Mouse (Mus musculus): Measurements from ENCODE around the gene Pip4p1. TPM values are rescaled to one million over a fixed set of nuclear protein-coding genes. Genes with fewer than 3 reads are reported as not detected.

Pip4p1 gene
- total RNA-seq, 2 experiments from 2014 or later, result 72.7 to 85.3 TPM

DNA sequence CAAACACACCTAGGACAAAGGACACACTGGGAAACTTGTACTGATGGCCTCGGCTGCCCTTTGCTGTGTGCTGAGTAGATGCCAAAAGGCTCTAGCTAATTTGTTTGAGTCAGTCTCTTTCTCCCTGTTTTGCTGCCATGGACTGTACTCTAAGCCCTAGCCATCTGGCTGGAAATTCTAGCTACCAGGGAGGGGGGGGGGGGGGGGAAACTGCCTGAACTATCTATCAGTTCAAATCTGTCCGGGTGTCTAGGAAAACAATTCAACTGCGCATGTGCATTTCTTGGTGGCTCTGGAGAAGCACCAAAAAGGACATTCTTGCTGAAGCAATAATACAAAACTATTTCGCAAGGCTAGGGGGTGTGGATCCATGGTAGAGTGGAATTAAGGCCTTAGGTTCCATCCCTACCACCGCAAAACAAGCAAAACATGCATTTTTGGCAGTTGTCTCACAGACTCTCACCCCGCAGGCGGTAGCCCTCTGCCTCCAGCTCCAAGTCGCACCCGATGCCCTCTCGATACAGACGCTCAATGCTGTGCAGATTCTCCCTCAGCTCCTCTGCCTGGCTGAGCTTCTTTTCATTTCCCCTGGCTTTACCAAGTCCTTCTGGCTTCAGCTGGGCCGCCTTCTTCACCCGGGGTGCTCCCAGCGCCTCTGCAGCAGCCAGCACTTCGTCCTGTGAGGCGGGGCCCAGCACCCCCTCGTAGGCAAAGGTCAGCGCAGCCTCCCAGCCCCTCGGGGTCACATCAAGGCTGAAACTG is 34.5 kb downstream of the Pip4p1 start:
- DNase-seq (ENCODE audit: low spot score in 2 of 2), result peak in 1 of 2 experiments; percentile 35

DNA sequence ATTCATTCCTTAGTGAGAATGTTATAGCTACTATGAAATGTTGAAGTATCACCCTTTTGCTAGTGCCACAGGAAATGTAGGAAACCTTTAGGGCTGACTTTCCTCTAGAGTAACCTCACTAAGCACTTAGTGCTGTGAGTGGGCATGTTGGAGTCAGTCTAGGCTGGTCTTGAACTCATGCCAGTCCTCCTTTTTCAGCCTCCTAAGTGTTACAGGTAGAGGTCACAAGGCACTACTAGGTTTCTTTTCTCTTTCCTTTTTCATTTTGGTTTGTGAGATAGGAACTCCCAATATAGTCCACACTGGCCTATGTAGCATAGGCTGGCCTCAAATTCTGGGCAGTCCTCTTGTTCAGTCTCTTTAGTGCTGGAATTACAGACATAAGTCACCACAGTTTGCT is 35.2 kb downstream of the Pip4p1 start:
- DNase-seq (ENCODE audit: low spot score in 2 of 2), result no peak

DNA sequence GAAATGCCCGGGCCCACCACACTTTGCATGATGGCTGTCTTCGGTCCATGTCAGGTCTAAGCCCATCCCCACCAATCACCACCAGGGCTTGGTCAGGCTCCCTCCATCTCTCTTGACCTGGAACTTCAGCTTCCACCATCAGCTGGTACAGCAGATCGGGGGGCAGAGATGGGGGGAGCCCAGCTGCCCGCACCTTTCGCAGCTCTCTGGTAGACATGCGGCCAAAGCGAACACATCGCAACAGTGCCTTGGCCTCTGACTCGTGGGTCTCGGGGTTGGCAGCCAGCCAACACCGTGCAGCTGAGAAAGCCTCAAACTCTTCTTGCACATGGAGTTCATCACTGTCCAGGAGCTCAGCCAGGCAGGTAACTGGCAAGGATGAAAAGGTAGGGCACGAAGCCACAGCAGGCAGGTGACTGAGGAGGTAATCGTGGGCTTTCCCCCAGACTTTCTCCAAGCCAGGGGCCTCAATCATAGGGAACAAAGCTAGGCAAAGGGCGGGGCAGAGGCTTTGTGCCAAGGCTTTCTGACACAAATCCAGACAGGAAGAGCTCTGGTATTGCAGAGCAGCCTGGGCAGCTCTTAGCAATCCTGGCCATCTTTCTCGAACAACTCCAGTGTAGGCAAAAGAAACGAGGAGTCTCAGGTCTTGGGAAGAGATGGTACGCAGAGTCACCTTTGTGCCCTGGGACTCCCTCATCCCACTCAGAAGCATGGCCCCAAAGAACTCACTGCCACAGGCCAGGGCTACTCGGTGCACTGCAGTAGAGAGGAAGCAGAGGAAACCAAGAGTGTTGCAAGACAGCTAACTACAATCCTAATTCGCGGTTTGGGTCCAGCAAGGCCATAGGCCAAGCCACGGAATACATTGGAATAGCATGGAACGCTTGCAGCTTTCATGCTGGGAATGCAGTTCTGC is 37.9 kb downstream of the Pip4p1 start:
- no peak for DNase-seq (ENCODE audit: low spot score in 2 of 2)

DNA sequence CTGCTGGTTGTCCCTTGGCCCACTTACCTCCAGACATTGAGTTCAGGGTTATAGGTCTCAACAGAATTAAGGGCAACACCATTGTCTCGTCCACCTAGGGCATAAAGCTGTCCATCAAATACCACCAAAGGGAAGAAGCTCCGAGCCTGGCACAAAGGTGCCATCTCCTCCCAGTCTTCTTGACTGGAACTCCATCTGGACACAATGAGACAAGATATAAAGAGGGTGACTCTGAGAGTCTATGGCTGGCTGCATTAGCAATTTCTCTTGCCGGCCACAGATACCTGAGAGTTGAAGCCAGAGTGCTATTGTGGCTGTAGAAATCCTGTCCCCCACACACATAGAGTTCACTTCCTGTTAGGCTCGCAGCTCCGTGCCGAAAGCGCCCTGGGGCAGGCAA is 38.6 kb downstream of the Pip4p1 start:
- DNase-seq (ENCODE audit: low spot score in 2 of 2), result no peak

DNA sequence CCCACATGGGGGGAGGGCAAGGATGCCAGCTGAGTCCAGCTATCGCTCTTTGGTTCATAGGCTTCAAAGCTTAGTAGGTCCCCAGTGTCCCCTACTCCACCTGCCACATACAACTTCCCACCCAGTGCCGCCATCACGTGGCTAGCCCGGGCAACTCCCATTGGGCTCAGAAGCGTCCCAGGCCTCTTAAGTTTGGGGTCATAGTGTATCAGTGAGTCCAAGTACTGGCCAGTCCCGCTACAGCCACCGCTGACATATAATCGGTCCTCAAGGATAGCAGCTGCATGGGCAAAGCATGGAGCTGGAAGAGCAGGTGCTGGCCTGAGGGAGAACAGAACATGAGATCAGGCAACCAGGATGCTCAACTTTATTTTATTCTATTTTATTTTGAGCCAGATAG is 39.0 kb downstream of the Pip4p1 start:
- DNase-seq (ENCODE audit: low spot score in 2 of 2), result no peak

DNA sequence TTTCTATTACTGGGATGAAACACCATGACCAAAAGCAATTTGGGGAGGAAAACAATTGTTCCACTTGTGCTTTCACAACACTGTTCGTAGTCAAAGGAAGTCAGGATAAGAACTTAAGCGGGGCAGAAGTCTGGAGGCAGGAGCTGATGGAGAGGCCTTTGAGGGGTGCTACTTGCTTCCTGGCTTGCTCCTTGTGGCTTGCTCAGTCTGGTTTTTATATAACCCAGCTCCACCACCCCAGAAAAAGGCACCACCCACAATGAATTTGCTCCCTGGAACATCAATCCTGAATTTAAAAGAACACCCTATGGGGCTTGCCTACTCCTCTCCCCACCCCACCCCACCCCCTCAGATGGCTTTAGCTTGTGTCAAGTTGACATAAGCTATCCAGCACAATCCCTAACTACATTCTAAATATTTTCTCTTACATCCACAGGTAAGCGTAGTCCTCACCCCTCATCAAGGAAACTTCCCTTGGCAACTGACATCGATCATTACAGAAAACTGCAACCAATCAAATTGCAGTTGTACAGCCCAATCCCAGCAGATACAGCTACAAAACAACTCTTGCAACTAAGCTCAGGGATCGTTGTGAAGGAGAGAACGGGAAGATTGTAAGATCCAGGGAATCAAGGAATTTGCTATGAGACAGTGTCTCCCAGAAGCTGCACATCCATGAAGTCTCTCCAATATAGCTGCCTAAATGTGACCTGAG is 54.3 kb downstream of the Pip4p1 start:
- DNase-seq (ENCODE audit: low spot score in 2 of 2), result no peak

Other genes with a start within 250 kb of the Pip4p1 start
- gene Olfr747, start 237.7 kb downstream of the Pip4p1 start, total RNA-seq (2021), result not detected
- not detected for gene Olfr748, start 223.5 kb downstream of the Pip4p1 start, total RNA-seq (2021)
- gene Olfr749, start 185.8 kb downstream of the Pip4p1 start, total RNA-seq (2021), result not detected
- gene Ttc5, start 145.3 kb downstream of the Pip4p1 start, total RNA-seq (2021), result 10 to 100 TPM; 77.0 to 83.5 TPM
- not detected for gene Ccnb1ip1, start 123.1 kb downstream of the Pip4p1 start, total RNA-seq (2021)
- 10 to 100 TPM; 23.7 to 41.6 TPM for gene Parp2, start 123.0 kb downstream of the Pip4p1 start, total RNA-seq (2021)
- gene Tep1, start 60.3 kb downstream of the Pip4p1 start, total RNA-seq (2021), result 1 to 10 TPM; 4.4 to 4.8 TPM
- gene Klhl33, start 33.3 kb downstream of the Pip4p1 start, total RNA-seq (2021), result 1 to 10 TPM; 1.8 to 2.3 TPM
- gene Osgep, start 6.0 kb downstream of the Pip4p1 start, total RNA-seq (2021), result 10 to 100 TPM; 33.9 to 40.2 TPM
- 10 to 100 TPM; 71.7 to 78.2 TPM for gene Apex1, start 5.9 kb downstream of the Pip4p1 start, total RNA-seq (2021)
- gene Pnp, start 226 bp upstream of the Pip4p1 start, total RNA-seq (2021), result 10 to 100 TPM; 17.1 to 21.5 TPM
- 10 to 100 TPM in 1 of 2 experiments, 1 to 10 TPM in 1; 9.2 to 11.1 TPM for gene Gm49342, start 13.7 kb upstream of the Pip4p1 start, total RNA-seq (2021)
- gene Pnp2, start 25.1 kb upstream of the Pip4p1 start, total RNA-seq (2021), result 1 to 10 TPM; 1.0 to 1.7 TPM
- gene Rnase10, start 76.9 kb upstream of the Pip4p1 start, total RNA-seq (2021), result under 1 TPM in 1 of 2 experiments, not detected in 1; 0.22 TPM
- not detected for gene Rnase9, start 111.0 kb upstream of the Pip4p1 start, total RNA-seq (2021)
- gene Rnase11, start 119.3 kb upstream of the Pip4p1 start, total RNA-seq (2021), result not detected
- not detected for gene Rnase12, start 126.8 kb upstream of the Pip4p1 start, total RNA-seq (2021)
- gene Olfr750, start 143.6 kb upstream of the Pip4p1 start, total RNA-seq (2021), result not detected
- 10 to 100 TPM; 16.2 to 17.8 TPM for gene Rnase4, start 160.2 kb upstream of the Pip4p1 start, total RNA-seq (2021)
- 1 to 10 TPM; 3.0 to 4.1 TPM for gene Ang, start 160.3 kb upstream of the Pip4p1 start, total RNA-seq (2021)
- gene Eddm3b, start 183.6 kb upstream of the Pip4p1 start, total RNA-seq (2021), result not detected
- gene Rnase6, start 193.1 kb upstream of the Pip4p1 start, total RNA-seq (2021), result under 1 TPM; 0.31 to 0.34 TPM
- gene Rnase1, start 215.9 kb upstream of the Pip4p1 start, total RNA-seq (2021), result 1 to 10 TPM in 1 of 2 experiments, under 1 TPM in 1; 0.91 to 1.2 TPM
- gene Rnase2b, start 231.4 kb upstream of the Pip4p1 start, total RNA-seq (2021), result not detected